Mouse (Mus musculus): Measurements from ENCODE around the gene Glo1. TPM values are rescaled to one million over a fixed set of nuclear protein-coding genes. Genes with fewer than 3 reads are reported as not detected.

The Glo1 gene
- polyA plus RNA-seq, 1 experiment = 2.8 TPM

GRCm38 (mm10) chr17:30564407-30564806, 62.3 kb downstream of the Glo1 start:
- TF ChIP-seq TAL1 (IDR thresholded peaks at IDR 0.05; ENCODE audit: low read length) (no peak), GATA1 (IDR thresholded peaks at IDR 0.05; ENCODE audit: low read length) (no peak)
- no peaks in the 10 kb centered on the region for H3K4me1 ChIP-seq (ENCODE audit: control insufficient read depth)
- no peaks in the 10 kb centered on the region for H3K9me3 ChIP-seq (ENCODE audit: control insufficient read depth, low read length)
- no peak overlapping the region for H3K4me3 ChIP-seq (replicated peaks)
- H3K27me3 ChIP-seq (ENCODE audit: control insufficient read depth) = no peaks in the 10 kb centered on the region
- H3K36me3 ChIP-seq (ENCODE audit: control insufficient read depth) = no peaks in the 10 kb centered on the region

GRCm38 (mm10) chr17:30563484-30564075, 63.1 kb downstream of the Glo1 start:
- Histone ChIP-seq H3K27me3 (ENCODE audit: control insufficient read depth) (no peaks in the 10 kb centered on the region), H3K36me3 (ENCODE audit: control insufficient read depth) (no peaks in the 10 kb centered on the region), H3K9me3 (ENCODE audit: control insufficient read depth, low read length) (no peaks in the 10 kb centered on the region), H3K4me3 (replicated peaks) (no peak overlapping the region), H3K4me1 (ENCODE audit: control insufficient read depth) (no peaks in the 10 kb centered on the region)
- TF ChIP-seq GATA1 (IDR thresholded peaks at IDR 0.05; ENCODE audit: low read length) (no peak), TAL1 (IDR thresholded peaks at IDR 0.05; ENCODE audit: low read length) (no peak)

- TF ChIP-seq GATA1 (IDR thresholded peaks at IDR 0.05; ENCODE audit: low read length) (no peak; the same call in 1 of the 2 replicates), TAL1 (IDR thresholded peaks at IDR 0.05; ENCODE audit: low read length) (no peak)
- no peaks in the 10 kb centered on the region for H3K36me3 ChIP-seq (ENCODE audit: control insufficient read depth)
- no peak overlapping the region for H3K4me3 ChIP-seq (replicated peaks)
- no peaks in the 10 kb centered on the region for H3K9me3 ChIP-seq (ENCODE audit: control insufficient read depth, low read length)
- H3K27me3 ChIP-seq (ENCODE audit: control insufficient read depth) = no peaks in the 10 kb centered on the region
- H3K4me1 ChIP-seq (ENCODE audit: control insufficient read depth) = no peaks in the 10 kb centered on the region
Measured at GRCm38 (mm10) chr17:30562770-30563169, 63.9 kb downstream of the Glo1 start.

- TF ChIP-seq TAL1 (IDR thresholded peaks at IDR 0.05; ENCODE audit: low read length) = no peak
- TF ChIP-seq GATA1 (IDR thresholded peaks at IDR 0.05; ENCODE audit: low read length) = no peak
- Histone ChIP-seq H3K4me3 (replicated peaks) (no peak overlapping the region), H3K9me3 (ENCODE audit: control insufficient read depth, low read length) (no peaks in the 10 kb centered on the region)
Measured at GRCm38 (mm10) chr17:30559536-30559935, 67.1 kb downstream of the Glo1 start.

GRCm38 (mm10) chr17:30558623-30559022, 68.0 kb downstream of the Glo1 start:
- H3K4me3 ChIP-seq (replicated peaks) = no peak overlapping the region
- H3K9me3 ChIP-seq (ENCODE audit: control insufficient read depth, low read length) = no peaks in the 10 kb centered on the region
- no peaks in the 10 kb centered on the region for H3K36me3 ChIP-seq (ENCODE audit: control insufficient read depth)
- no peaks in the 10 kb centered on the region for H3K4me1 ChIP-seq (ENCODE audit: control insufficient read depth)
- TF ChIP-seq GATA1 (IDR thresholded peaks at IDR 0.05; ENCODE audit: low read length) (no peak), TAL1 (IDR thresholded peaks at IDR 0.05; ENCODE audit: low read length) (no peak)
- no peaks in the 10 kb centered on the region for H3K27me3 ChIP-seq (ENCODE audit: control insufficient read depth)

More at GRCm38 (mm10) chr17:30559536-30559935, 67.1 kb downstream of the Glo1 start:
- Histone ChIP-seq H3K27me3 (ENCODE audit: control insufficient read depth) (no peaks in the 10 kb centered on the region), H3K4me1 (ENCODE audit: control insufficient read depth) (no peaks in the 10 kb centered on the region), H3K36me3 (ENCODE audit: control insufficient read depth) (no peaks in the 10 kb centered on the region)

GRCm38 (mm10) chr17:30556512-30556911, 70.2 kb downstream of the Glo1 start:
- Histone ChIP-seq H3K36me3 (ENCODE audit: control insufficient read depth) (no peaks in the 10 kb centered on the region), H3K4me1 (ENCODE audit: control insufficient read depth) (no peaks in the 10 kb centered on the region)
- no peak for TF ChIP-seq GATA1 (IDR thresholded peaks at IDR 0.05; ENCODE audit: low read length)

GRCm38 (mm10) chr17:30553027-30553937, 73.4 kb downstream of the Glo1 start:
- Histone ChIP-seq H3K4me3 (replicated peaks) (no peak overlapping the region), H3K9me3 (ENCODE audit: control insufficient read depth, low read length) (no peaks in the 10 kb centered on the region), H3K27me3 (ENCODE audit: control insufficient read depth) (no peaks in the 10 kb centered on the region), H3K36me3 (ENCODE audit: control insufficient read depth) (no peaks in the 10 kb centered on the region), H3K4me1 (ENCODE audit: control insufficient read depth) (no peaks in the 10 kb centered on the region)
- TF ChIP-seq GATA1 (IDR thresholded peaks at IDR 0.05; ENCODE audit: low read length) = no peak
- TF ChIP-seq TAL1 (IDR thresholded peaks at IDR 0.05; ENCODE audit: low read length) = no peak

More at GRCm38 (mm10) chr17:30556512-30556911, 70.2 kb downstream of the Glo1 start:
- Histone ChIP-seq H3K9me3 (ENCODE audit: control insufficient read depth, low read length) (no peaks in the 10 kb centered on the region), H3K4me3 (replicated peaks) (no peak overlapping the region), H3K27me3 (ENCODE audit: control insufficient read depth) (no peaks in the 10 kb centered on the region)

- H3K4me1 ChIP-seq (ENCODE audit: control insufficient read depth) = no peaks in the 10 kb centered on the region
- TF ChIP-seq GATA1 (IDR thresholded peaks at IDR 0.05; ENCODE audit: low read length) (no peak), TAL1 (IDR thresholded peaks at IDR 0.05; ENCODE audit: low read length) (no peak)
- no peaks in the 10 kb centered on the region for H3K36me3 ChIP-seq (ENCODE audit: control insufficient read depth)
- no peaks in the 10 kb centered on the region for H3K27me3 ChIP-seq (ENCODE audit: control insufficient read depth)
- H3K9me3 ChIP-seq (ENCODE audit: control insufficient read depth, low read length) = no peaks in the 10 kb centered on the region
- H3K4me3 ChIP-seq (replicated peaks) = no peak overlapping the region
Measured at GRCm38 (mm10) chr17:30550774-30551107, 75.9 kb downstream of the Glo1 start.

GRCm38 (mm10) chr17:30549899-30550773, 76.5 kb downstream of the Glo1 start:
- TF ChIP-seq GATA1 (IDR thresholded peaks at IDR 0.05; ENCODE audit: low read length) (no peak), TAL1 (IDR thresholded peaks at IDR 0.05; ENCODE audit: low read length) (no peak)
- Histone ChIP-seq H3K9me3 (ENCODE audit: control insufficient read depth, low read length) (no peaks in the 10 kb centered on the region), H3K36me3 (ENCODE audit: control insufficient read depth) (no peaks in the 10 kb centered on the region), H3K4me3 (replicated peaks) (no peak overlapping the region), H3K27me3 (ENCODE audit: control insufficient read depth) (no peaks in the 10 kb centered on the region), H3K4me1 (ENCODE audit: control insufficient read depth) (no peaks in the 10 kb centered on the region)

All from erythroblast, embryonic 14.5 days (primary cell).